Mouse (Mus musculus) adrenal gland, adult (tissue): ENCODE results near the gene Adra2c.

Experiments used
- DNase-seq, 2 experiments: peaks; one replicate each; pipeline ENCODE4 v3.0.0; 2022 to 2023; ENCODE audit warnings: low spot score in 1 of 2; ENCODE audit not compliant: inconsistent age in 2 of 2

Adra2c gene

GRCm38 (mm10) chr5:35278019-35278418 lies at the start of gene Adra2c:
Adra2c (plus strand) TSS chr5:35278319.
- DNase-seq, result no peak

GRCm38 (mm10) chr5:35233142-35233541 lies 45.0 kb upstream of the Adra2c start:
- DNase-seq, result no peak

GRCm38 (mm10) chr5:35237757-35238156 lies 40.4 kb upstream of the Adra2c start:
- no peak for DNase-seq

- no peak for DNase-seq
These were observed 39.5 kb upstream of the Adra2c start for GRCm38 (mm10) chr5:35238627-35239026.

GRCm38 (mm10) chr5:35241556-35241955 lies 36.6 kb upstream of the Adra2c start:
- no peak for DNase-seq

- peak in 1 of 2 experiments; percentile 43 for DNase-seq
These were observed 33.9 kb upstream of the Adra2c start for GRCm38 (mm10) chr5:35244204-35244603.

GRCm38 (mm10) chr5:35245555-35246273 lies 32.4 kb upstream of the Adra2c start:
- DNase-seq, result no peak

GRCm38 (mm10) chr5:35254964-35255716 lies 23.0 kb upstream of the Adra2c start:
- DNase-seq, result no peak

GRCm38 (mm10) chr5:35263716-35264115 lies 14.4 kb upstream of the Adra2c start:
- DNase-seq, result no peak

GRCm38 (mm10) chr5:35267486-35267885 lies 10.6 kb upstream of the Adra2c start:
- no peak for DNase-seq

- DNase-seq, result no peak
These were observed 2.8 kb upstream of the Adra2c start for GRCm38 (mm10) chr5:35275356-35275755.

GRCm38 (mm10) chr5:35278741-35279695 lies 899 bp downstream of the Adra2c start:
- peak; percentile 47 to 85 for DNase-seq

- no peak for DNase-seq
These were observed 1.5 kb downstream of the Adra2c start for GRCm38 (mm10) chr5:35279696-35280001.

GRCm38 (mm10) chr5:35280002-35280782 lies 2.1 kb downstream of the Adra2c start:
- peak; percentile 36 to 62 for DNase-seq

- DNase-seq, result no peak
These were observed 2.7 kb downstream of the Adra2c start for GRCm38 (mm10) chr5:35280783-35281165.

GRCm38 (mm10) chr5:35285281-35285680 lies 7.2 kb downstream of the Adra2c start:
- DNase-seq, result no peak

- no peak for DNase-seq
These were observed 8.1 kb downstream of the Adra2c start for GRCm38 (mm10) chr5:35286190-35286589.

- peak in 1 of 2 experiments; percentile 54 for DNase-seq
These were observed 21.5 kb downstream of the Adra2c start for GRCm38 (mm10) chr5:35299621-35300020.

GRCm38 (mm10) chr5:35304191-35304590 lies 26.1 kb downstream of the Adra2c start:
- no peak for DNase-seq

- DNase-seq, result peak in 1 of 2 experiments; percentile 30
These were observed 27.2 kb downstream of the Adra2c start for GRCm38 (mm10) chr5:35305332-35305731.

GRCm38 (mm10) chr5:35306692-35307091 lies 28.6 kb downstream of the Adra2c start:
- DNase-seq, result no peak
